Mouse (Mus musculus) kidney, adult 2 months (tissue): ENCODE results near the gene Gm29797. TPM values are rescaled to one million over a fixed set of nuclear protein-coding genes. Genes with fewer than 3 reads are reported as not detected.
A peak's percentile ranks its signal among the peaks of the same experiment; 100 is the strongest.

Experiments
- DNase-seq: peaks from one replicate; pipeline ENCODE4 v3.0.0; 2021
- H3K27ac ChIP-seq: fragments of 200-500 bp; 2 replicates; pipeline ENCODE4 v1.5.1; 2012; ENCODE audit warnings: low read depth, low read length, control low read depth, inconsistent platforms; ENCODE audit not compliant: insufficient read depth
- H3K27me3 ChIP-seq: fragments of 200-500 bp; replicated peaks from 2 replicates; pipeline ENCODE4 v1.6.1; 2012; ENCODE audit warnings: mild to moderate bottlenecking, moderate library complexity, low read length, inconsistent platforms; ENCODE audit not compliant: control insufficient read depth, insufficient read depth
- H3K36me3 ChIP-seq: fragments of 200-500 bp; 2 replicates; pipeline ENCODE4 v1.6.1; 2012; ENCODE audit warnings: mild to moderate bottlenecking, moderate library complexity, low read length, inconsistent platforms; ENCODE audit not compliant: control insufficient read depth, insufficient read depth
- H3K4me1 ChIP-seq: fragments of 200-500 bp; 2 replicates; pipeline ENCODE4 v1.6.1; 2011; ENCODE audit warnings: low read length; ENCODE audit not compliant: control insufficient read depth, insufficient read depth
- H3K4me3 ChIP-seq: fragments of 200-500 bp; 2 replicates; pipeline ENCODE4 v1.5.1; 2011; ENCODE audit warnings: mild to moderate bottlenecking, low read depth, low read length, control low read depth; ENCODE audit not compliant: insufficient read depth
- CTCF ChIP-seq: fragments of 200-500 bp; conservative IDR thresholded peaks from 2 replicates; pipeline ENCODE4 v1.5.1; 2011; ENCODE audit warnings: low read depth, mild to moderate bottlenecking, control low read depth, low read length, moderate library complexity, mixed read lengths; ENCODE audit not compliant: insufficient read depth, insufficient read length
- POLR2A ChIP-seq: fragments of 200-500 bp; IDR thresholded peaks from one replicate; pipeline ENCODE4 v1.6.1; 2011; ENCODE audit warnings: low read depth, low read length, control low read depth
- WGBS: fragments of 180-500 bp; shearing (Covaris S2); methylation state at CpG from one replicate; pipeline ENCODE4 v1.1.7; 2018; 5-methylcytosine and 5-hydroxymethylcytosine counted together
- polyA plus RNA-seq: library from polyadenylated mRNA; depleted of rRNA; stranded (reverse); fragments of >200 nt; gene quantifications from 2 replicates; pipeline ENCODE4 v1.2.3, GENCODE M21; 2012

Gene Gm29797
- polyA plus RNA-seq, 1 experiment: 0.11 TPM

GRCm38 (mm10) chr2:181673501-181673900, 16.7 kb downstream of the Gm29797 start:
- H3K36me3 ChIP-seq: no peaks in the 10 kb centered on the region
- TF ChIP-seq POLR2A (no peak), CTCF (no peak)
- peak; percentile 32 for DNase-seq
- no peaks in the 10 kb centered on the region; the same call in 1 of the 2 replicates for H3K27me3 ChIP-seq
- H3K4me1 ChIP-seq: no peaks in the 10 kb centered on the region
- WGBS: 52% methylated on average over 1 of the region's 1 CpGs
- no peak overlapping the region for H3K4me3 ChIP-seq
- peak overlapping the region; percentile 35 for H3K27ac ChIP-seq

- H3K36me3 ChIP-seq: no peaks in the 10 kb centered on the region
- 0 out of 2 replicates have a peak, but pooled peaks cover 4% of the 10 kb centered on the region for H3K4me1 ChIP-seq
- no peak overlapping the region for H3K4me3 ChIP-seq
- peak overlapping the region; percentile 73 for H3K27ac ChIP-seq
- WGBS: 74% methylated on average over 4 of the region's 4 CpGs
- H3K27me3 ChIP-seq: no peaks in the 10 kb centered on the region; the same call in 1 of the 2 replicates
- TF ChIP-seq POLR2A (no peak), CTCF (no peak)
- no peak for DNase-seq
These were observed 18.1 kb downstream of the Gm29797 start for GRCm38 (mm10) chr2:181674934-181675333.

- Histone ChIP-seq H3K4me1 (0 out of 2 replicates have a peak, but pooled peaks cover 4% of the 10 kb centered on the region), H3K27ac (peak overlapping the region; percentile 92), H3K4me3 (no peak overlapping the region), H3K27me3 (no peaks in the 10 kb centered on the region; the same call in 1 of the 2 replicates), H3K36me3 (no peaks in the 10 kb centered on the region)
- 3% methylated on average over 14 of the region's 14 CpGs for WGBS
- TF ChIP-seq CTCF (0 out of 2 replicates have a peak, but pooled peaks have one; percentile 9), POLR2A (no peak)
- DNase-seq: peak; percentile 92
These were observed 18.6 kb downstream of the Gm29797 start for GRCm38 (mm10) chr2:181675454-181675853.

GRCm38 (mm10) chr2:181676424-181676823, 19.6 kb downstream of the Gm29797 start:
- WGBS: 63% methylated on average over 2 of the region's 2 CpGs
- DNase-seq: no peak
- H3K4me1 ChIP-seq: 0 out of 2 replicates have a peak, but pooled peaks cover 4% of the 10 kb centered on the region
- no peak overlapping the region for H3K4me3 ChIP-seq
- no peaks in the 10 kb centered on the region for H3K27me3 ChIP-seq
- peak overlapping the region; percentile 92 for H3K27ac ChIP-seq
- no peaks in the 10 kb centered on the region for H3K36me3 ChIP-seq
- TF ChIP-seq POLR2A (no peak), CTCF (no peak)

GRCm38 (mm10) chr2:181677096-181677754, 20.4 kb downstream of the Gm29797 start:
- Histone ChIP-seq H3K4me3 (no peak overlapping the region), H3K27me3 (no peaks in the 10 kb centered on the region), H3K36me3 (no peaks in the 10 kb centered on the region), H3K27ac (peak overlapping the region; percentile 83), H3K4me1 (0 out of 2 replicates have a peak, but pooled peaks cover 4% of the 10 kb centered on the region)
- TF ChIP-seq POLR2A (no peak), CTCF (no peak)
- WGBS: 62% methylated on average over 5 of the region's 5 CpGs
- DNase-seq: peak; percentile 83

- WGBS: 52% methylated on average over 3 of the region's 3 CpGs
- no peak overlapping the region for H3K4me3 ChIP-seq
- DNase-seq: peak; percentile 84
These were observed 20.9 kb downstream of the Gm29797 start for GRCm38 (mm10) chr2:181677755-181678098.

GRCm38 (mm10) chr2:181678780-181679179, 21.9 kb downstream of the Gm29797 start:
- H3K4me3 ChIP-seq: no peak overlapping the region
- H3K36me3 ChIP-seq: no peaks in the 10 kb centered on the region
- H3K4me1 ChIP-seq: 0 out of 2 replicates have a peak, but pooled peaks cover 4% of the 10 kb centered on the region
- H3K27me3 ChIP-seq: no peaks in the 10 kb centered on the region
- DNase-seq: peak; percentile 93
- H3K27ac ChIP-seq: no peak overlapping the region
- TF ChIP-seq POLR2A: no peak
- TF ChIP-seq CTCF: peak; percentile 100; the same call in 1 of the 2 replicates
- 38% methylated on average over 1 of the region's 1 CpGs for WGBS

More at GRCm38 (mm10) chr2:181677755-181678098, 20.9 kb downstream of the Gm29797 start:
- Histone ChIP-seq H3K27me3 (no peaks in the 10 kb centered on the region), H3K27ac (peak overlapping the region; percentile 83), H3K4me1 (0 out of 2 replicates have a peak, but pooled peaks cover 4% of the 10 kb centered on the region), H3K36me3 (no peaks in the 10 kb centered on the region)
- TF ChIP-seq POLR2A (no peak), CTCF (no peak)
